Mouse (Mus musculus) large intestine, adult 2 months (tissue): ENCODE results near the gene Psma1. TPM values are rescaled to one million over a fixed set of nuclear protein-coding genes. Genes with fewer than 3 reads are reported as not detected.
A peak's percentile ranks its signal among the peaks of the same experiment; 100 is the strongest.

ENCODE experiments used
- DNase-seq: peaks from one replicate; pipeline ENCODE4 v3.0.0-alpha.2; 2012; ENCODE audit warnings: low read depth, low spot score
- WGBS: fragments of 180-500 bp; shearing (Covaris S2); methylation state at CpG from one replicate; pipeline ENCODE4 v1.1.7; 2018; 5-methylcytosine and 5-hydroxymethylcytosine counted together
- polyA plus RNA-seq: library from polyadenylated mRNA; depleted of rRNA; stranded (reverse); fragments of >200 nt; gene quantifications from 2 replicates; pipeline ENCODE4 v1.2.3, GENCODE M21; 2012; rRNA removed

The Psma1 gene
- polyA plus RNA-seq, 1 experiment: 135 TPM

DNA sequence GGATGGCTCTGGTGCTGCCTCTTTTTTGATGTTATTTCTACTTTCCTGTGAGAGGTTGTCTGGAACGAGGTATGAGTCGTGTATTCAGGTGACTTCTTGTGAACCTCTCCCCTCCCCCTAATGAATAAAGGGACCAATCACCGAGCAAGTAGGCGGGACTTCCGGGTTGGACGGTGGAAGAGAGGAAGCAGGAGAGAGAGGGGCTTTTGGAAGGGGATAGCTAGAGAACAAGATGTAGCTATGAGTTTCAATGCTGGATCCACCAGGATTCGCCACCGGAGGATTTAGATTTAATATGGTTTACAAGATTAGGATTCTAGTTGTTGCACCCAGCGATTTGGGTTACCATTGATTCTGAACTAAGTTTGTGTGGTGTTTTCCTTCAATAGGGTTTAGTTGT is 7.1 kb upstream of the Psma1 start:
- WGBS: 76% methylated on average over 9 of the region's 9 CpGs

DNA sequence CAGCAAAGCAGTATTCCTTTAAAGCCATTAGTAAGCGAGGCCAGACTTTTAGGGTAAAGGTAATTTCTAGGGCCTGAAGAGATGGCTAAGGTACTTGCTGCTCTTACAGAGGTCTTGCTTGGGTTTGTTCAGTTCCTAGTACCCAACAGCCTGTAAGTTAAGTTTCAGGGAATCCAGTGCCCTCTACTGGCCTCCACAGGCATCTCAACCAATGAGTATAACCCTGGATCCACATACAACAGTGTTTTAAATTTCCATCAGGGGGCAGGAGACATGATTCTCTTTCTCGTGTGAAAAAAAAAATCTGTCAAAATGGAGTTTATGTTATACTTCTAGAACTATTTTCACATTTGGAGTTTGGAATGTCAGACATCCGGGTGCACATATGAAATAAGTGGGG is 5.8 kb upstream of the Psma1 start:
- no peak for DNase-seq
- WGBS: 55% methylated on average over 3 of the region's 3 CpGs

More for the DNA sequence above, 7.1 kb upstream of the Psma1 start:
- no peak for DNase-seq

- WGBS: under 1% methylated on average over 24 of the region's 24 CpGs
- no peak for DNase-seq
These were observed 430 bp downstream of the Psma1 start for GRCm38 (mm10) chr7:114275372-114276004.

DNA sequence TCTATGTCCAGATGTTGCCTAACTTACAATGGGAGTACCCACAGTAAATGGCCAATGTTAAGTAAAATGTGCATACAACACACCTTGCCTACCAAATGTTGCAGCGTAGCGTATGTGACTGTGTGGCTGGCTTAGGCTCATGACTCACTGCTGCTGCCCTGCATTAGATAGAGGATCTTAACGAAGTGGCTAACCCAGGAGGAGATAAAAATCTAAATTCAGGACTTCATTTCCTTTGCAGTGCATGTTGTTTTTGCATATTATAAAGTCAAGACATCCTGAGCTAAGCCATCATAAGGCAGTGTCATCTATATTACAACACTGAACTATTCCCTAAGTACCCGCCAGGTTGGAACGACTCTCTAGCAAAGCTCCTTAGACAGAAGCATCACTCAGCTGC is 7.5 kb downstream of the Psma1 start:
- DNase-seq: no peak
- WGBS: 92% methylated on average over 5 of the region's 5 CpGs

DNA sequence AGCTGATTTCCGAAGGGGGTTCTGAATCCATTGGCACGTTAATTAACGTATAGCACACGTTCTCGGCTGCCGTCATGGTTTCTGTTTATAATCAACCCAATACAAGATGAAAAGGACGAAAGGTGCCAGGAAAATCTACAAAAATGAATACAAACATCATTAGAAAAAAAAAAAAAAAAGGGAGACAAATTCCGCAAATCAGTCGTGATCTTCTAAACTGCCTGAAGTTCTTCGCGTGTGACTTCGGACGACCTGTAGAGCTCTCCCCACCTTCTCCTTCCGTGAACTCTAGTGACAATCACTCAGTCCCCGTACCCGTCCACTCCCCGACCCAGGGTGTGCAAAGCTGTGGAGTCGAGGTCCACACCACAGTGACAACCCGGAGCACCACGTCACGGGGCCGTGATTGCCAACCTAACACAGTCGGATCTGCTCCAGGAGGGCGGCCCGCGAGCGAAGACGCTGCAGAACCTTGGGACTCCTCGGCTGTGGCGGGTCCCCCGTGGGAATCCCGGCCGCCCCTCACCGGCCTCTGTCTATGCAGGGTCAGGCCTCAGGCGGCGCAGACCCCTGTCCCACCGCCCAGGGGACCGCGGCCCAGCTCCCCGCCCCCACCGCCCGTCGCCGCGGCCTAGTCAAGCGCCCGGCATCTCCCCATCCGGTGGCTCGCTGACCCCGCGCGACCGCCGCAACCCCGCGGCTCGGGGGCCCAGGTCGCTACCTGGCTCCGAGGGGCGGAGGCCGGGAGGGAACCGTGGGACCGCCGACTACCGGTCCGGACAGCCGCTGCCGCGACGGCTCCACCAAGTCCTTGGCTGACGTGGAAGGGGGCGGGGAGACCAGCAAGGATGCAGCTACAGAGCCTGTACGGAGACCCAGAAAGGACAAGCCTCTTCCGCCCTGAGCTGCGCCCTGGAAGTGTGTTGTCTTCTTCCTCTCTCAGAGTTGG is 21.8 kb downstream of the Psma1 start, which contains the start of gene Copb1:
Gene Copb1 (minus strand): TSS at position 827 of the 949 bp plus-strand sequence.
- peak; percentile 87 for DNase-seq
- WGBS: under 1% methylated on average over 75 of the region's 75 CpGs

DNA sequence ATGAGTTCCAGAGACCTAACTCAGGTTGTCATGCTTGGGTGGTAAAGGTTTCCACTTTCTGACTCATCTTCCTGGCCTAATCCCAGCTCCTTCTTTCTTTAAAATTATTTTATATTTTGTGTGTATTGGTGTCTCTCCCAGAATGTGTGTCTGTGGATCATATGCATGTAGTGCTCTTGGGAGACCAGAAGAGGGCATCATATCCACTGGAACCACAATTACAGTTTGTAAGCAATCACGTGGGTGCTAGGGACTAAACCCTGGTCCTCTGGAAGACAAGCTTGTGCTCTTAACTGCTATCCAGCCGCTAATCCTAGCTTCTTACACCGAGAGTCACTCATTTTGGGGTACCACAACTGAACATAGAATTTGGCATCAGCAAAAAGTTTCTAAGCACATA is 24.2 kb downstream of the Psma1 start:
- WGBS: 96% methylated on average over 3 of the region's 3 CpGs
- DNase-seq: no peak

GRCm38 (mm10) chr7:114233980-114234379 is 41.9 kb downstream of the Psma1 start:
- 79% methylated on average over 7 of the region's 7 CpGs for WGBS
- no peak for DNase-seq

DNA sequence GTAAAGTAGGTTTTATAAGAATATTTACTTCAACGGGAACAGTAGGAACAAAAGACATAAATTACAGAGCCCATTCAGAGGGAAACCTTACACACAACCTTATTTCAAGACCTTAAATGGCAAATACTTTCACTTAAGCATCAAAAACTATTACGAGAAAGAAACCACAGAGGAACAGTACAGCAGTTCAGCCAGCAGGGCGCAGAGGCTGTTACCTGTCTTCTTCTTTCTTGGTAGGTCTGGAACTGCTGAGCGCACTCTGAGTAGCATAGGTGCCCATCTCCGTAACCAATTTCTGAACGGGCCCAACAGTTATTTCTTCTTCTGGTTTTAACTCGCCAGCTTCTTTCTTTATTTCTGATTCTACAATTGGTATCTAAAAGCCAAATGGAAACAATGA is 42.9 kb downstream of the Psma1 start:
- WGBS: 87% methylated on average over 7 of the region's 7 CpGs

GRCm38 (mm10) chr7:114231857-114232256 is 44.1 kb downstream of the Psma1 start:
- no peak for DNase-seq
- WGBS: 59% methylated on average over 3 of the region's 3 CpGs

More for the DNA sequence above, 42.9 kb downstream of the Psma1 start:
- DNase-seq: no peak

GRCm38 (mm10) chr7:114226521-114226920 is 49.4 kb downstream of the Psma1 start:
- DNase-seq: no peak
- whole genome bisulfite sequencing: 90% methylated on average over 1 of the region's 1 CpGs

DNA sequence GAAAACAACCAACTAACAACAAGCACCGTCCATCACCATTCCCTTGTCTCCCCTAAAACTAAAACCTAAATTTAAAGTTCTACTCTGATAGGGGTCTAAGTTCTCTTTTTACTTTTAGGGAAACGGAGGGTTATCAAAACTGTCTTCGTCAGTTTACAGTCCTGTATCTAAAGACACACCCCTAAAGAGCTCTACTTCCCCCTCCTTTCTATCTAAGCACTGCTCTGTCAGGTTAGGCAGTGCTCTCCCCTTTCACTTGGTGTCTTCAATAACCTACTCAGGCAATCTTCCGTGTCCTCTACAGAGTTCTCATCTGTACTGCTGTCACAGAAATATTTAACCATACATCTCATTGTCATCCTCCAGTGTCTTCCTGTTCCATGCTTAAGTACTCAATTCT is 55.5 kb downstream of the Psma1 start:
- WGBS: 83% methylated on average over 4 of the region's 4 CpGs
- DNase-seq: no peak

GRCm38 (mm10) chr7:114216908-114217307 is 59.0 kb downstream of the Psma1 start:
- WGBS: 84% methylated on average over 2 of the region's 2 CpGs

More at GRCm38 (mm10) chr7:114216908-114217307, 59.0 kb downstream of the Psma1 start:
- no peak for DNase-seq

Other genes with a start within 250 kb of the Psma1 start
- gene Rras2, start 158.3 kb downstream of the Psma1 start, polyA plus RNA-seq: 14.2 and 14.3 TPM in 2 replicates
- gene Copb1, start 21.4 kb downstream of the Psma1 start, polyA plus RNA-seq: 31.5 and 47.6 TPM in 2 replicates
- 3.8 and 4.2 TPM in 2 replicates for gene Pde3b, start 139.2 kb upstream of the Psma1 start, polyA plus RNA-seq